Mouse (Mus musculus): ENCODE data around the gene Ckmt1.

Gene Ckmt1

DNA sequence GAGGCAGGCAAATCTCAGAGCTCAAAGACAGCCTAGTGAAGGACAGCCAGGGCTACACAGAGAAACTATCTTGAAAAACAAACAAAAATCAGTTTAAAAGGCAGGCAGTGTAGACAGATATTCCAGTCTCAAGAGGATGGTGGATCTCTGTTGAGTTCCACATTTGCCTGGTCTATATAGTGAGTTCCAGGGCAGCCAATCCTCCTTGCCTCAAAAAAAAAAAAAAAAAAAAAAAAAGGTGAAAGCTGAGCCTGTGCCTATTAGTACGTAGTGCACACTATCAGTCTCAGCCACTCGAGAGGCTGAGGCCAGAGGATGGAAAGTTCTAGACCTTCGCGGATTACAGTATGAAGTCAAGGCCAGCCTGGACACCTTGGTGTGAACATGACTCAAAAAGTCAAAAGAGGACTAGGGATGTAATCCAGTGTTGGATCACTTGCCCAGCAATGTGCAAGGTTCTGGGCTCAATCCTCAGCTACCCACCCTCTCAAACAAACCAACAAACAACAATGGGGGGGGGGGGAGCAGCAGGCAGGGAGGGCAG lies 55.4 kb downstream of the Ckmt1 start:
- DNase-seq (ENCODE audit: low spot score in 2 of 2) = peak in 1 of 2 experiments; percentile 21
